Mouse (Mus musculus) heart, embryonic 14.5 days (tissue): ENCODE measurements around the gene Anks1b. TPM values are rescaled to one million over a fixed set of nuclear protein-coding genes. Genes with fewer than 3 reads are reported as not detected.

ENCODE experiments used
- ATAC-seq: fragments of 200-750 bp; cut with Nextera tagmentation; 2 replicates; pipeline ENCODE4 v1.8.0; 2017; ENCODE audit warnings: low read depth, moderate TSS enrichment; ENCODE audit not compliant: insufficient number of reproducible peaks, insufficient read depth, low FRiP score
- H3K27ac ChIP-seq, 2 experiments: fragments of 200-500 bp in 1 of 2; fragments of 300-500 bp in 1 of 2; sonication (generic) in 1 of 2; replicated peaks in 1 of 2; 2 replicates each; pipeline ENCODE4 v1.5.1; 2012 to 2014; ENCODE audit warnings: low read depth in 2 of 2, low read length in 2 of 2, control low read depth in 1 of 2, mild to moderate bottlenecking in 1 of 2, mixed read lengths in 1 of 2; ENCODE audit not compliant: control insufficient read depth in 1 of 2, insufficient read depth in 1 of 2
- H3K27me3 ChIP-seq: fragments of 300-500 bp; sonication (generic); 2 replicates; pipeline ENCODE4 v1.6.1; 2014; ENCODE audit warnings: mild to moderate bottlenecking, low read length, control low read depth; ENCODE audit not compliant: control insufficient read depth, insufficient read depth
- H3K36me3 ChIP-seq: fragments of 300-500 bp; sonication (generic); 2 replicates; pipeline ENCODE4 v1.6.1; 2014; ENCODE audit warnings: mild to moderate bottlenecking, control low read depth, low read length, mixed read lengths; ENCODE audit not compliant: control insufficient read depth, insufficient read depth
- H3K4me1 ChIP-seq, 2 experiments: fragments of 200-500 bp in 1 of 2; fragments of 300-500 bp in 1 of 2; sonication (generic) in 1 of 2; 2 replicates each; pipeline ENCODE4 v1.6.1; 2012 to 2014; ENCODE audit warnings: low read length in 2 of 2, control low read depth in 1 of 2, mixed read lengths in 1 of 2; ENCODE audit not compliant: control insufficient read depth in 2 of 2, insufficient read depth in 2 of 2
- H3K4me2 ChIP-seq: fragments of 300-500 bp; sonication (generic); 2 replicates; pipeline ENCODE4 v1.6.1; 2014; ENCODE audit warnings: mild to moderate bottlenecking, low read length
- H3K4me3 ChIP-seq, 2 experiments: fragments of 200-500 bp in 1 of 2; fragments of 300-500 bp in 1 of 2; sonication (generic) in 1 of 2; 2 replicates each; pipeline ENCODE4 v1.5.1; 2012 to 2014; ENCODE audit warnings: low read length in 2 of 2, mild to moderate bottlenecking in 2 of 2, control low read depth in 1 of 2, low read depth in 1 of 2, moderate library complexity in 1 of 2; ENCODE audit not compliant: control insufficient read depth in 1 of 2, insufficient read depth in 1 of 2
- H3K9ac ChIP-seq: fragments of 300-500 bp; sonication (generic); 2 replicates; pipeline ENCODE4 v1.6.1; 2014; ENCODE audit warnings: mild to moderate bottlenecking, low read length
- H3K9me3 ChIP-seq: fragments of 300-500 bp; sonication (generic); 2 replicates; pipeline ENCODE4 v1.6.1; 2016; ENCODE audit warnings: low read length, control low read depth; ENCODE audit not compliant: control insufficient read depth
- WGBS: fragments of 180-500 bp; shearing (Covaris S2); extraction: QIAGEN DNeasy Blood & Tissue Kit; methylation state at CpG from one replicate; pipeline ENCODE4 v1.1.7; 2014; 5-methylcytosine and 5-hydroxymethylcytosine counted together
- polyA plus RNA-seq: library from polyadenylated mRNA; unstranded; fragments of >200 nt; fragmentation: Nextera tagmentation; extraction: Ambion mirVana; gene quantifications from 2 replicates; pipeline ENCODE4 v1.2.1, GENCODE M21; 2014

The Anks1b gene
- polyA plus RNA-seq, 1 experiment from 2014 or later, result 0.14 TPM

- Histone ChIP-seq H3K9ac (no peak overlapping the region), H3K27me3 (no peaks in the 10 kb centered on the region), H3K27ac (no peak overlapping the region), H3K9me3 (no peaks in the 10 kb centered on the region), H3K4me1 (no peaks in the 10 kb centered on the region), H3K4me3 (no peak overlapping the region), H3K36me3 (no peaks in the 10 kb centered on the region), H3K4me2 (no peak overlapping the region)
- ATAC-seq, result no peak
- WGBS, result 92% methylated on average over 9 of the region's 9 CpGs
Measured at GRCm38 (mm10) chr10:90004882-90005281, 131.6 kb downstream of the Anks1b start.

- H3K4me1 ChIP-seq, result no peaks in the 10 kb centered on the region
- H3K4me3 ChIP-seq, result no peak overlapping the region
- no peak for ATAC-seq
- H3K36me3 ChIP-seq, result no peaks in the 10 kb centered on the region
- H3K9me3 ChIP-seq, result no peaks in the 10 kb centered on the region
- no peak overlapping the region for H3K4me2 ChIP-seq
- no peaks in the 10 kb centered on the region for H3K27me3 ChIP-seq
- 74% methylated on average over 14 of the region's 14 CpGs for WGBS
- H3K9ac ChIP-seq, result no peak overlapping the region
- no peak overlapping the region for H3K27ac ChIP-seq
Measured at GRCm38 (mm10) chr10:90033037-90033436, 159.7 kb downstream of the Anks1b start.

- WGBS, result 24% methylated on average over 5 of the region's 5 CpGs
- Histone ChIP-seq H3K9me3 (no peaks in the 10 kb centered on the region), H3K36me3 (no peaks in the 10 kb centered on the region), H3K4me2 (no peak overlapping the region), H3K4me1 (no peaks in the 10 kb centered on the region), H3K4me3 (no peak overlapping the region), H3K9ac (no peak overlapping the region), H3K27ac (no peak overlapping the region), H3K27me3 (no peaks in the 10 kb centered on the region)
- no peak for ATAC-seq
Measured at GRCm38 (mm10) chr10:90043287-90043686, 170.0 kb downstream of the Anks1b start.

- WGBS, result 58% methylated on average over 2 of the region's 2 CpGs
- ATAC-seq, result no peak
- no peak overlapping the region for H3K4me2 ChIP-seq
- H3K27me3 ChIP-seq, result no peaks in the 10 kb centered on the region
- no peak overlapping the region for H3K9ac ChIP-seq
- no peak overlapping the region for H3K4me3 ChIP-seq
- no peaks in the 10 kb centered on the region for H3K36me3 ChIP-seq
- H3K4me1 ChIP-seq, result no peaks in the 10 kb centered on the region
- no peaks in the 10 kb centered on the region for H3K9me3 ChIP-seq
- no peak overlapping the region for H3K27ac ChIP-seq
Measured at GRCm38 (mm10) chr10:90043773-90044172, 170.5 kb downstream of the Anks1b start.

- WGBS, result 88% methylated on average over 8 of the region's 8 CpGs
- no peak overlapping the region for H3K27ac ChIP-seq
- H3K27me3 ChIP-seq, result no peaks in the 10 kb centered on the region
- H3K9me3 ChIP-seq, result no peaks in the 10 kb centered on the region
- H3K36me3 ChIP-seq, result no peaks in the 10 kb centered on the region
- no peaks in the 10 kb centered on the region for H3K4me1 ChIP-seq
- ATAC-seq, result no peak
- no peak overlapping the region for H3K4me3 ChIP-seq
- H3K9ac ChIP-seq, result no peak overlapping the region
- no peak overlapping the region for H3K4me2 ChIP-seq
Measured at GRCm38 (mm10) chr10:90044229-90044628, 170.9 kb downstream of the Anks1b start.

GRCm38 (mm10) chr10:90068651-90069050 is 195.3 kb downstream of the Anks1b start:
- H3K4me2 ChIP-seq, result no peak overlapping the region
- H3K36me3 ChIP-seq, result no peaks in the 10 kb centered on the region
- H3K4me3 ChIP-seq, result no peak overlapping the region
- H3K27me3 ChIP-seq, result no peaks in the 10 kb centered on the region
- no peak overlapping the region for H3K27ac ChIP-seq
- H3K9me3 ChIP-seq, result no peaks in the 10 kb centered on the region
- H3K4me1 ChIP-seq, result no peaks in the 10 kb centered on the region
- WGBS, result 30% methylated on average over 4 of the region's 4 CpGs
- H3K9ac ChIP-seq, result no peak overlapping the region
- ATAC-seq, result no peak

GRCm38 (mm10) chr10:90077930-90078329 is 204.6 kb downstream of the Anks1b start:
- no peak overlapping the region for H3K9ac ChIP-seq
- no peak overlapping the region for H3K27ac ChIP-seq
- no peaks in the 10 kb centered on the region for H3K36me3 ChIP-seq
- H3K4me2 ChIP-seq, result no peak overlapping the region
- no peak for ATAC-seq
- no peak overlapping the region for H3K4me3 ChIP-seq
- no peaks in the 10 kb centered on the region for H3K9me3 ChIP-seq
- H3K27me3 ChIP-seq, result no peaks in the 10 kb centered on the region
- 83% methylated on average over 9 of the region's 9 CpGs for WGBS
- no peaks in the 10 kb centered on the region for H3K4me1 ChIP-seq

- WGBS, result 45% methylated on average over 3 of the region's 3 CpGs
- Histone ChIP-seq H3K9me3 (no peaks in the 10 kb centered on the region), H3K4me1 (no peaks in the 10 kb centered on the region), H3K27ac (no peak overlapping the region), H3K27me3 (no peaks in the 10 kb centered on the region), H3K36me3 (no peaks in the 10 kb centered on the region), H3K4me2 (no peak overlapping the region), H3K9ac (no peak overlapping the region), H3K4me3 (no peak overlapping the region)
- no peak for ATAC-seq
Measured at GRCm38 (mm10) chr10:90081151-90081550, 207.8 kb downstream of the Anks1b start.
